Mouse (Mus musculus) adrenal gland, postnatal 10 days (tissue): ENCODE measurements around the gene Gm10401. TPM values are rescaled to one million over a fixed set of nuclear protein-coding genes. Genes with fewer than 3 reads are reported as not detected.

Experiments
- DNase-seq: peaks from one replicate; pipeline ENCODE4 v3.0.0; 2021; ENCODE audit warnings: mixed read lengths
- long read RNA-seq, 2 experiments: library from polyadenylated mRNA; stranded (forward); transcript quantifications; one replicate each; pipeline ENCODE4 v2.0.0; 2021
- total RNA-seq, 2 experiments: library from RNA; stranded (reverse); gene quantifications; 2 replicates each; pipeline ENCODE4 v1.2.3; 2021

Gm10401 gene
- total RNA-seq: not detected
- long read RNA-seq, experiment 1: 0 reads
- long read RNA-seq, experiment 2: 0 reads

- DNase-seq: no peak
These were observed at the start of gene Gm10401 for GRCm38 (mm10) chr5:115098195-115098594. Gm10401 (minus strand) TSS chr5:115098295.

GRCm38 (mm10) chr5:115147388-115147787, 49.3 kb upstream of the Gm10401 start:
- DNase-seq: no peak

GRCm38 (mm10) chr5:115146747-115147130, 48.6 kb upstream of the Gm10401 start:
- no peak for DNase-seq

- no peak for DNase-seq
These were observed 48.1 kb upstream of the Gm10401 start for GRCm38 (mm10) chr5:115145976-115146746.

- no peak for DNase-seq
These were observed 47.3 kb upstream of the Gm10401 start for GRCm38 (mm10) chr5:115145253-115145968.

GRCm38 (mm10) chr5:115144471-115144870, 46.4 kb upstream of the Gm10401 start:
- DNase-seq: no peak

GRCm38 (mm10) chr5:115143552-115143951, 45.5 kb upstream of the Gm10401 start:
- no peak for DNase-seq

GRCm38 (mm10) chr5:115142166-115142697, 44.1 kb upstream of the Gm10401 start:
- no peak for DNase-seq

GRCm38 (mm10) chr5:115140726-115141125, 42.6 kb upstream of the Gm10401 start:
- no peak for DNase-seq

- DNase-seq: no peak
These were observed 41.0 kb upstream of the Gm10401 start for GRCm38 (mm10) chr5:115139124-115139523.

GRCm38 (mm10) chr5:115134234-115135165, 36.4 kb upstream of the Gm10401 start, which contains the start of gene Unc119b:
Unc119b (minus strand) TSS chr5:115134975.
- DNase-seq: peak; percentile 95

- DNase-seq: no peak
These were observed 35.4 kb upstream of the Gm10401 start for GRCm38 (mm10) chr5:115133358-115134066.

- DNase-seq: no peak
These were observed 34.4 kb upstream of the Gm10401 start for GRCm38 (mm10) chr5:115132465-115132864.

GRCm38 (mm10) chr5:115129328-115129727, 31.2 kb upstream of the Gm10401 start:
- no peak for DNase-seq

GRCm38 (mm10) chr5:115127421-115128179, 29.5 kb upstream of the Gm10401 start:
- no peak for DNase-seq

GRCm38 (mm10) chr5:115126578-115127312, 28.6 kb upstream of the Gm10401 start:
- DNase-seq: no peak

- DNase-seq: peak; percentile 87
These were observed 27.2 kb upstream of the Gm10401 start for GRCm38 (mm10) chr5:115125211-115125871.

GRCm38 (mm10) chr5:115124690-115125089, 26.6 kb upstream of the Gm10401 start:
- DNase-seq: no peak

- DNase-seq: no peak
These were observed 22.9 kb upstream of the Gm10401 start for GRCm38 (mm10) chr5:115120978-115121377.
